Mouse (Mus musculus) bone marrow, adult 2 months (tissue): ENCODE data around the gene Adora3. TPM values are rescaled to one million over a fixed set of nuclear protein-coding genes. Genes with fewer than 3 reads are reported as not detected.

Source experiments
- H3K27ac ChIP-seq: fragments of 200-500 bp; 2 replicates; pipeline ENCODE4 v1.5.1; 2012; ENCODE audit warnings: low read depth, mild to moderate bottlenecking, control low read depth, inconsistent platforms, low read length; ENCODE audit not compliant: control insufficient read depth, poor library complexity, insufficient read depth
- H3K4me1 ChIP-seq: fragments of 200-500 bp; 2 replicates; pipeline ENCODE4 v1.6.1; 2011; ENCODE audit warnings: low read length; ENCODE audit not compliant: control insufficient read depth, insufficient read depth
- H3K4me3 ChIP-seq: fragments of 200-500 bp; replicated peaks from 2 replicates; pipeline ENCODE3; 2011; ENCODE audit warnings: mild to moderate bottlenecking, low read depth, low read length, control low read depth; ENCODE audit not compliant: control insufficient read depth
- CTCF ChIP-seq: fragments of 200-500 bp; IDR thresholded peaks from 2 replicates; pipeline ENCODE4 v1.5.1; 2011; ENCODE audit warnings: low read length, control low read depth; ENCODE audit not compliant: control insufficient read depth, insufficient read depth
- POLR2A ChIP-seq: fragments of 200-500 bp; IDR thresholded peaks from 2 replicates; pipeline ENCODE4 v1.6.1; 2011; ENCODE audit warnings: low read depth, mild to moderate bottlenecking, control low read depth, low read length, borderline replicate concordance; ENCODE audit not compliant: control insufficient read depth
- WGBS: fragments of 180-500 bp; shearing (Covaris S2); methylation state at CpG from one replicate; pipeline ENCODE4 v1.1.7; 2018; 5-methylcytosine and 5-hydroxymethylcytosine counted together
- polyA plus RNA-seq: library from polyadenylated mRNA; stranded (reverse); fragments of >200 nt; gene quantifications from 2 replicates; pipeline ENCODE4 v1.2.4, GENCODE M21; 2011; ENCODE audit warnings: low replicate concordance; ENCODE audit not compliant: missing spikeins, insufficient read depth, insufficient read length

The Adora3 gene
- polyA plus RNA-seq, 1 experiment = 3.4 TPM

GRCm38 (mm10) chr3:105900266-105900665 is 29.6 kb downstream of the Adora3 start:
- WGBS = 26% methylated on average over 6 of the region's 6 CpGs
- TF ChIP-seq CTCF (no peak), POLR2A (no peak)
- Histone ChIP-seq H3K27ac (peak overlapping the region; percentile 49), H3K4me1 (peaks cover 8% of the 10 kb centered on the region; the same call in 1 of the 2 replicates), H3K4me3 (no peak overlapping the region)

- Histone ChIP-seq H3K4me3 (no peak overlapping the region), H3K27ac (peak overlapping the region; percentile 49), H3K4me1 (peaks cover 6% of the 10 kb centered on the region; the same call in 1 of the 2 replicates)
- WGBS = 4% methylated on average over 3 of the region's 3 CpGs
- no peak for TF ChIP-seq POLR2A
- no peak for TF ChIP-seq CTCF
These were observed 30.1 kb downstream of the Adora3 start for GRCm38 (mm10) chr3:105900716-105901115.

GRCm38 (mm10) chr3:105901468-105901867 is 30.8 kb downstream of the Adora3 start:
- 76% methylated on average over 4 of the region's 4 CpGs for WGBS
- no peak overlapping the region for H3K4me3 ChIP-seq
- no peak overlapping the region for H3K27ac ChIP-seq
- no peak for TF ChIP-seq CTCF
- no peak for TF ChIP-seq POLR2A
- H3K4me1 ChIP-seq = peaks cover 6% of the 10 kb centered on the region; the same call in 1 of the 2 replicates

- peak overlapping the region; percentile 46 for H3K27ac ChIP-seq
- peaks cover 6% of the 10 kb centered on the region for H3K4me1 ChIP-seq
- 24% methylated on average over 4 of the region's 4 CpGs for WGBS
- no peak overlapping the region for H3K4me3 ChIP-seq
- TF ChIP-seq POLR2A = no peak
- TF ChIP-seq CTCF = no peak
These were observed 33.6 kb downstream of the Adora3 start for GRCm38 (mm10) chr3:105904213-105904612.

- peak overlapping the region; percentile 22 for H3K4me3 ChIP-seq
- TF ChIP-seq CTCF = no peak
- TF ChIP-seq POLR2A = no peak
- peak overlapping the region; percentile 46 for H3K27ac ChIP-seq
- 82% methylated on average over 9 of the region's 9 CpGs for WGBS
- H3K4me1 ChIP-seq = peaks cover 4% of the 10 kb centered on the region
These were observed 34.1 kb downstream of the Adora3 start for GRCm38 (mm10) chr3:105904721-105905120.

- no peak for TF ChIP-seq POLR2A
- no peak for TF ChIP-seq CTCF
- no peak overlapping the region for H3K27ac ChIP-seq
- WGBS = 57% methylated on average over 9 of the region's 9 CpGs
- H3K4me3 ChIP-seq = no peak overlapping the region
- H3K4me1 ChIP-seq = peaks cover 8% of the 10 kb centered on the region
These were observed 37.4 kb downstream of the Adora3 start for GRCm38 (mm10) chr3:105907956-105908655.

- 72% methylated on average over 4 of the region's 4 CpGs for WGBS
- Histone ChIP-seq H3K4me3 (no peak overlapping the region), H3K4me1 (peaks cover 9% of the 10 kb centered on the region), H3K27ac (no peak overlapping the region)
- TF ChIP-seq POLR2A = no peak
- TF ChIP-seq CTCF = no peak
These were observed 38.3 kb downstream of the Adora3 start for GRCm38 (mm10) chr3:105908976-105909375.

GRCm38 (mm10) chr3:105910519-105911190 is 40.0 kb downstream of the Adora3 start:
- 8% methylated on average over 11 of the region's 11 CpGs for WGBS
- H3K4me1 ChIP-seq = peaks cover 6% of the 10 kb centered on the region
- no peak for TF ChIP-seq POLR2A
- no peak for TF ChIP-seq CTCF
- H3K27ac ChIP-seq = peak overlapping the region; percentile 53
- peak overlapping the region; percentile 36 for H3K4me3 ChIP-seq
